Mouse (Mus musculus) megakaryocyte, embryonic 14.5 days (primary cell): ENCODE data around the gene Kdm6b. TPM values are rescaled to one million over a fixed set of nuclear protein-coding genes. Genes with fewer than 3 reads are reported as not detected.
"Not testable (repeated sequence)": the region's sequence is repeated elsewhere in the genome, so short reads cannot be mapped to it uniquely, and the experiment has no call there.

ENCODE experiments used
- H3K27me3 ChIP-seq: replicated peaks from 2 replicates; pipeline ENCODE3; 2012; ENCODE audit warnings: inconsistent platforms
- H3K36me3 ChIP-seq: replicated peaks from 2 replicates; pipeline ENCODE3; 2012; ENCODE audit warnings: low read length, inconsistent platforms, mixed read lengths
- H3K4me1 ChIP-seq: 2 replicates; pipeline ENCODE4 v1.6.1; 2012; ENCODE audit warnings: inconsistent platforms
- H3K4me3 ChIP-seq: replicated peaks from 2 replicates; pipeline ENCODE3; 2012; ENCODE audit warnings: moderate library complexity, mild to moderate bottlenecking, inconsistent platforms
- H3K9me3 ChIP-seq: 2 replicates; pipeline ENCODE4 v1.6.1; 2012; ENCODE audit warnings: inconsistent platforms
- FLI1 ChIP-seq: IDR thresholded peaks from 2 replicates; pipeline ENCODE4 v1.6.1; 2012; ENCODE audit warnings: low read length, inconsistent platforms, mixed read lengths
- GATA1 ChIP-seq: IDR thresholded peaks from 3 replicates; pipeline ENCODE4 v1.6.1; 2012; ENCODE audit warnings: mixed read lengths, low read length, inconsistent platforms, borderline replicate concordance
- polyA plus RNA-seq: library from polyadenylated mRNA; stranded (reverse); fragments of >175 nt; gene quantifications from 2 replicates; pipeline ENCODE4 v1.2.3, GENCODE M21; 2012; ENCODE audit warnings: low replicate concordance; ENCODE audit not compliant: insufficient read depth

The Kdm6b gene
- polyA plus RNA-seq, 1 experiment = 44.5 TPM

GRCm38 (mm10) chr11:69399201-69400082 lies 14.0 kb downstream of the Kdm6b start:
- Histone ChIP-seq H3K9me3 (no peaks in the 10 kb centered on the region), H3K36me3 (peaks cover 68% of the 10 kb centered on the region), H3K4me3 (peak overlapping the region; percentile 38), H3K4me1 (peaks cover 42% of the 10 kb centered on the region), H3K27me3 (no peaks in the 10 kb centered on the region)
- TF ChIP-seq FLI1 = no peak

GRCm38 (mm10) chr11:69398486-69399200 lies 14.8 kb downstream of the Kdm6b start:
- peaks cover 47% of the 10 kb centered on the region for H3K4me1 ChIP-seq
- H3K4me3 ChIP-seq = no peak overlapping the region
- no peaks in the 10 kb centered on the region for H3K27me3 ChIP-seq
- TF ChIP-seq GATA1 (no peak), FLI1 (no peak)
- H3K36me3 ChIP-seq = peaks cover 60% of the 10 kb centered on the region
- H3K9me3 ChIP-seq = no peaks in the 10 kb centered on the region

GRCm38 (mm10) chr11:69398059-69398458 lies 15.4 kb downstream of the Kdm6b start, which contains the start of gene Tmem88:
Gene Tmem88 (minus strand): TSS chr11:69398234.
- Histone ChIP-seq H3K4me1 (peaks cover 47% of the 10 kb centered on the region), H3K36me3 (peaks cover 55% of the 10 kb centered on the region), H3K27me3 (no peaks in the 10 kb centered on the region), H3K4me3 (peak within 1 kb of the TSS; percentile 100), H3K9me3 (no peaks in the 10 kb centered on the region)
- no peak for TF ChIP-seq FLI1
- no peak for TF ChIP-seq GATA1

GRCm38 (mm10) chr11:69397581-69398057 lies 15.9 kb downstream of the Kdm6b start:
- Histone ChIP-seq H3K4me3 (peak overlapping the region; percentile 26), H3K4me1 (peaks cover 47% of the 10 kb centered on the region), H3K36me3 (peaks cover 50% of the 10 kb centered on the region)

GRCm38 (mm10) chr11:69396772-69397171 lies 16.7 kb downstream of the Kdm6b start:
- Histone ChIP-seq H3K27me3 (no peaks in the 10 kb centered on the region), H3K4me3 (peak overlapping the region; percentile 100), H3K9me3 (no peaks in the 10 kb centered on the region), H3K4me1 (peaks cover 45% of the 10 kb centered on the region), H3K36me3 (peaks cover 44% of the 10 kb centered on the region)
- TF ChIP-seq GATA1 = no peak
- TF ChIP-seq FLI1 = no peak

More at GRCm38 (mm10) chr11:69397581-69398057, 15.9 kb downstream of the Kdm6b start:
- no peaks in the 10 kb centered on the region for H3K27me3 ChIP-seq
- no peak for TF ChIP-seq GATA1
- TF ChIP-seq FLI1 = no peak
- H3K9me3 ChIP-seq = no peaks in the 10 kb centered on the region

GRCm38 (mm10) chr11:69395634-69396373 lies 17.7 kb downstream of the Kdm6b start:
- TF ChIP-seq FLI1 (no peak), GATA1 (no peak)
- peaks cover 36% of the 10 kb centered on the region for H3K4me1 ChIP-seq
- peaks cover 34% of the 10 kb centered on the region for H3K36me3 ChIP-seq
- no peaks in the 10 kb centered on the region for H3K27me3 ChIP-seq
- H3K4me3 ChIP-seq = peak overlapping the region; percentile 100
- H3K9me3 ChIP-seq = no peaks in the 10 kb centered on the region

GRCm38 (mm10) chr11:69395235-69395633 lies 18.2 kb downstream of the Kdm6b start, which contains the start of the genes Naa38 and Cyb5d1:
Gene Naa38 (plus strand): TSS chr11:69395487.
Gene Cyb5d1 (minus strand): TSS chr11:69395631.
- TF ChIP-seq FLI1 = peak; percentile 61; the same call in 1 of the 2 replicates
- Histone ChIP-seq H3K36me3 (peaks cover 29% of the 10 kb centered on the region), H3K4me3 (peak within 1 kb of the TSS; percentile 100), H3K4me1 (peaks cover 37% of the 10 kb centered on the region)
- not testable (repeated sequence) for H3K9me3 ChIP-seq, H3K27me3 ChIP-seq

- H3K4me3 ChIP-seq = peak overlapping the region; percentile 95
- peaks cover 23% of the 10 kb centered on the region for H3K36me3 ChIP-seq
- peaks cover 34% of the 10 kb centered on the region for H3K4me1 ChIP-seq
- H3K9me3 ChIP-seq, H3K27me3 ChIP-seq: not testable (repeated sequence)
Observed at GRCm38 (mm10) chr11:69394591-69395167, 18.8 kb downstream of the Kdm6b start.

GRCm38 (mm10) chr11:69390400-69391034 lies 23.0 kb downstream of the Kdm6b start:
- peaks cover 9% of the 10 kb centered on the region for H3K27me3 ChIP-seq
- no peaks in the 10 kb centered on the region for H3K9me3 ChIP-seq
- H3K36me3 ChIP-seq = peaks cover 5% of the 10 kb centered on the region
- H3K4me1 ChIP-seq = peaks cover 19% of the 10 kb centered on the region
- no peak overlapping the region for H3K4me3 ChIP-seq
- no peak for TF ChIP-seq FLI1
- no peak for TF ChIP-seq GATA1
